Mouse (Mus musculus): Measurements from ENCODE around the gene Gm42420. TPM values are rescaled to one million over a fixed set of nuclear protein-coding genes. Genes with fewer than 3 reads are reported as not detected.
A peak's percentile ranks its signal among the peaks of the same experiment; 100 is the strongest.

The Gm42420 gene
- polyA plus RNA-seq, 1 experiment, result 1.3 TPM

DNA sequence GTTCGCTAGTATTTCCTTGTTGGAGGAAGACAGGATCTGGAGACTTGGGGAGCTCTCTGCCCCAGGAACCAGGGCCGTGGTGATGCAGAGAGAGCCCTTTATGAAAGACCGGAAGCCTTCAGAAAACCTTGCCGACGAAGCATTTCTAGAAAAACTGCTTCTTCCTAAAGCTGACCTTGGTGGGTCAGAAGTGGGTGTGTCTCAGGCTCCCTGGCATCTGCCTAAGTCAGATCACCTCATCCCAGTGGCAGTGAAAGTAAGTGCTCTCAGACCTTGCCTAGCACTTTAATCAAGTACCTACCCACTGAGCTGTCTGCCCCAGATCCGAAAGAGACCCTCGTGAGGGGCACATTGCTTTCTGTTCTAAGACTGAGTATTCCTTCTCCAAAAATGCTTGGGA is 10.6 kb upstream of the Gm42420 start:
- no peak for DNase-seq (ENCODE audit: low read depth)
- TF ChIP-seq POLR2A (IDR thresholded peaks at IDR 0.05; ENCODE audit: borderline replicate concordance, extremely low read depth, insufficient read depth, insufficient read length, poor library complexity, severe bottlenecking), result no peak
- no peak for TF ChIP-seq CTCF (IDR thresholded peaks at IDR 0.05; ENCODE audit: borderline replicate concordance, extremely low read depth, insufficient read depth, insufficient read length)

GRCm38 (mm10) chr6:39579552-39579951 is 6.0 kb upstream of the Gm42420 start:
- TF ChIP-seq CTCF (IDR thresholded peaks at IDR 0.05; ENCODE audit: borderline replicate concordance, extremely low read depth, insufficient read depth, insufficient read length) (no peak), POLR2A (IDR thresholded peaks at IDR 0.05; ENCODE audit: borderline replicate concordance, extremely low read depth, insufficient read depth, insufficient read length, poor library complexity, severe bottlenecking) (no peak)
- no peak for DNase-seq (ENCODE audit: low read depth)

- no peak for TF ChIP-seq POLR2A (IDR thresholded peaks at IDR 0.05; ENCODE audit: borderline replicate concordance, extremely low read depth, insufficient read depth, insufficient read length, poor library complexity, severe bottlenecking)
- no peak for TF ChIP-seq CTCF (IDR thresholded peaks at IDR 0.05; ENCODE audit: borderline replicate concordance, extremely low read depth, insufficient read depth, insufficient read length)
- no peak for DNase-seq (ENCODE audit: low read depth)
Observed at GRCm38 (mm10) chr6:39580558-39580957, 5.0 kb upstream of the Gm42420 start.

DNA sequence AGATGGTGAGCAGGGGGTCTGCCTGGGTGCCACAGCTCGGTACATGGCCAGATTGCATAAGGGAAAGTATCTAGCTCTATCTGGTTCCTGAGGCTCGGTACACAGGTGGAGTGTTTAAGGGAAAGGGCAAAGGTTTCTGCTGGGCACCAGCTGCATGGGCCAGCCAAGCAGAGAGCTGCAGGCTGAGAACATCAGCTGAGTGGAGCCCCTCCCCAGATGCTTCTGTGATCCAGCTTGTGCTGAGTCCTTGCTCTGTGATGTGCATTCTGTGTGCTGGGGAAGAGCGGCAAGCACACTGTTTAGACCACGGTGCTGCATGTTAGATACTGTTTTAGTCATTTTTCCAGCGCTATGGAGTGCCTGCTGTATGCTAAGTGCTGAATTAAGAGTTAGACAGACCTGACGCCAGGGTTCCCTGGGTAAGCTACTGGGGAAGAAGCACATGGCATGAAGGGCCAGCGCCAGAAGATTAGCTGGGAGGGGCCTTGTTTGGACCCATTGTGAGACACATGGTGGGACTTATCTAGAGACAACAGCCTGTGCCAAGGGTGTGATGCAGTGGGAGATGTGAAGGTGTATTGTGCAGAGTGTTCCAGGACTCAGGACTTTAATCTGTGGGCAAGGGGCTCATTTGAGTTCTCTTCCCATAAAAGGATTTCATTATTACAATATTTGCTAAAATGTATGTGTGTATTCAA is 4.3 kb upstream of the Gm42420 start:
- TF ChIP-seq CTCF (IDR thresholded peaks at IDR 0.05; ENCODE audit: borderline replicate concordance, extremely low read depth, insufficient read depth, insufficient read length), result no peak
- TF ChIP-seq POLR2A (IDR thresholded peaks at IDR 0.05; ENCODE audit: borderline replicate concordance, extremely low read depth, insufficient read depth, insufficient read length, poor library complexity, severe bottlenecking), result no peak
- no peak for DNase-seq (ENCODE audit: low read depth)

- TF ChIP-seq CTCF (IDR thresholded peaks at IDR 0.05; ENCODE audit: borderline replicate concordance, extremely low read depth, insufficient read depth, insufficient read length), result no peak
- TF ChIP-seq POLR2A (IDR thresholded peaks at IDR 0.05; ENCODE audit: borderline replicate concordance, extremely low read depth, insufficient read depth, insufficient read length, poor library complexity, severe bottlenecking), result no peak
- DNase-seq (ENCODE audit: low read depth), result no peak
Observed at GRCm38 (mm10) chr6:39591481-39591880, 5.9 kb downstream of the Gm42420 start.

DNA sequence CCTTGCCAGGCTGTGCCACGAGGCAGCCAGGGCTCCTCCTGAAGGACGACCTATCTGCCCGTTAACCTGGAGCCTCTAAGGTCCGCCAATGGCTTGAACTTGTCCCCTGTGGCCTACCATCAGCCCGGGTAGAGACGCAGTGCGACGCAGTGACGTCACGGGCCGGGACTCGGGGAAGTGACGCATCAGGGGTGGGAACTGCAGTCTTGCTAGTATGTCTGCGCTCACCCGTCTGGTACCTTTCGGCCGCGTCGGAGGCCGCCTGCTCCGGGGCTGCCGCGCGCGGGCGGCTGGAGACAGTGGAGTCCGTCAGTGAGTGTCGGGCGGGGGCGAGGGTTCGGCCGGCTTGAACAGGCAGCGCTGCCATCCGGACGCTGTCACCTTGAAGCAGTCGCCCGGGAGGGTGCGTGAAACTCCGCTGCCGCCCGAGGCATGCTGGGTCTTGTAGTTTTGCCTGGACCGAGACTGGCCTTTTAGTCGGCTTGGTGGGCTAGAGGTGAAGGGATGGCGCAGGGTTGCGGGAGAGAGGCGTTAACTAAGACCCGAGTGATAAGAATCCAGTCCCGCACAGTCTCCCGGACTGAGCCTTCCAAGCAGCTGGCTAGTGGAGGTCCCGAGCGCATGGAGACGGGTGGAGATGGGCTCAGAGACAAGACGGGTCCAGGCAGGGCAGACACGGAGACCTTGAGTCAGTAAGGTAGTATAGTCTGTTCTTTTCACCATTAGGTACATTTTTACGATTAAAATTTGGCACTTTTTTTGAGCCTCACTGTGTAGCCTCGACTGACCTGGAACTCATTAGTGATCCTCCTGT is 7.1 kb downstream of the Gm42420 start, which contains the start of gene Ndufb2:
Gene Ndufb2 (plus strand): TSS at position 174 of the 814 bp plus-strand sequence.
- TF ChIP-seq CTCF (IDR thresholded peaks at IDR 0.05; ENCODE audit: borderline replicate concordance, extremely low read depth, insufficient read depth, insufficient read length) (no peak), POLR2A (IDR thresholded peaks at IDR 0.05; ENCODE audit: borderline replicate concordance, extremely low read depth, insufficient read depth, insufficient read length, poor library complexity, severe bottlenecking) (peak; percentile 53; the same call in 1 of the 2 replicates)
- DNase-seq (ENCODE audit: low read depth), result peak; percentile 98

GRCm38 (mm10) chr6:39600851-39601250 is 15.3 kb downstream of the Gm42420 start:
- no peak for DNase-seq (ENCODE audit: low read depth)
- TF ChIP-seq CTCF (IDR thresholded peaks at IDR 0.05; ENCODE audit: borderline replicate concordance, extremely low read depth, insufficient read depth, insufficient read length) (no peak), POLR2A (IDR thresholded peaks at IDR 0.05; ENCODE audit: borderline replicate concordance, extremely low read depth, insufficient read depth, insufficient read length, poor library complexity, severe bottlenecking) (no peak)

GRCm38 (mm10) chr6:39601828-39602227 is 16.3 kb downstream of the Gm42420 start:
- DNase-seq (ENCODE audit: low read depth), result no peak
- TF ChIP-seq POLR2A (IDR thresholded peaks at IDR 0.05; ENCODE audit: borderline replicate concordance, extremely low read depth, insufficient read depth, insufficient read length, poor library complexity, severe bottlenecking) (no peak), CTCF (IDR thresholded peaks at IDR 0.05; ENCODE audit: borderline replicate concordance, extremely low read depth, insufficient read depth, insufficient read length) (no peak)

DNA sequence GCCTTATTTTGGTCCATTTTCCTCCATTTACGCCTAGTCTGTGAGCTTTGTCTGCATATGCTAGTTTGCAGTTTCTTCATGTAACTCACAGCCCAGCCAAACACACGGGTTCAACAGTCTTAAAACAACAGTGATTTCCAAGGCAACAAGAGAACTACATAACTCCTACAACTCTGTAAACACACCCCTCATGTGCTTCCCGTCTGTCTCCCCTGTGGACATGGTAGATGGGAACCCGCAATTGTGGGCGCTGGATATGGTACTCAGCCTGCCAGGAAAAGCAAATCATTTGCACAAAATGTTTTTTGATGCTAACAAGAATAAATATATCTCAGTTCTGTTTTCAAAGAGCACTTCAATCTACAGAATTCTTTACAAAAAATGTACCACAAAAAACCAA is 19.0 kb downstream of the Gm42420 start:
- TF ChIP-seq CTCF (IDR thresholded peaks at IDR 0.05; ENCODE audit: borderline replicate concordance, extremely low read depth, insufficient read depth, insufficient read length) (no peak), POLR2A (IDR thresholded peaks at IDR 0.05; ENCODE audit: borderline replicate concordance, extremely low read depth, insufficient read depth, insufficient read length, poor library complexity, severe bottlenecking) (no peak)
- DNase-seq (ENCODE audit: low read depth), result no peak

GRCm38 (mm10) chr6:39606056-39606455 is 20.5 kb downstream of the Gm42420 start:
- TF ChIP-seq CTCF (IDR thresholded peaks at IDR 0.05; ENCODE audit: borderline replicate concordance, extremely low read depth, insufficient read depth, insufficient read length) (no peak), POLR2A (IDR thresholded peaks at IDR 0.05; ENCODE audit: borderline replicate concordance, extremely low read depth, insufficient read depth, insufficient read length, poor library complexity, severe bottlenecking) (no peak)
- no peak for DNase-seq (ENCODE audit: low read depth)

DNA sequence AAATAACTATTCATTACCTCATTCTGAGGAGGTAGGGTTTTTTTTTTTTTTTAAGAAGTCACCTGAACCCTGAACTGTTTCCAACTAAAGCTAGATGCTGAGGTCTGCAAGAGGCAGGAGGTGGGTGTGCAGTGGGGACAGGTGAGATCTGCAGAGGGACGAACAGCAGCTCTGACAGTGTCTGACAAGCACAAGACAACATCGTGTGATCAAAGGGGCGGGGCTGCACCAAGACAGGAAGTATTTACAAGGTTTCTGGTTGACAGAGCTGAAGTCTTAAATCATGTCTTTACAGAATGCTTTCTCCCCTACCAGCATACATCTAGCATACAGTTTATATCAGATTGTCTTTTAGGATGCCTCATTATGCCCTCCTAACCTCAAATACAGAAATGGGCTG is 21.3 kb downstream of the Gm42420 start:
- DNase-seq (ENCODE audit: low read depth), result no peak
- TF ChIP-seq CTCF (IDR thresholded peaks at IDR 0.05; ENCODE audit: borderline replicate concordance, extremely low read depth, insufficient read depth, insufficient read length) (no peak), POLR2A (IDR thresholded peaks at IDR 0.05; ENCODE audit: borderline replicate concordance, extremely low read depth, insufficient read depth, insufficient read length, poor library complexity, severe bottlenecking) (no peak)

Data from brain, embryonic 14.5 days (tissue).